Mouse (Mus musculus) spleen, embryonic (tissue): ENCODE results near the gene Them7.

Experiments used
- CTCF ChIA-PET: fragments of 350-600 bp; sonication (Branson Sonifier 250); formaldehyde crosslinking; loops from one replicate; lab custom pipeline; 2022; lab: Charles Lee

The Them7 gene

DNA sequence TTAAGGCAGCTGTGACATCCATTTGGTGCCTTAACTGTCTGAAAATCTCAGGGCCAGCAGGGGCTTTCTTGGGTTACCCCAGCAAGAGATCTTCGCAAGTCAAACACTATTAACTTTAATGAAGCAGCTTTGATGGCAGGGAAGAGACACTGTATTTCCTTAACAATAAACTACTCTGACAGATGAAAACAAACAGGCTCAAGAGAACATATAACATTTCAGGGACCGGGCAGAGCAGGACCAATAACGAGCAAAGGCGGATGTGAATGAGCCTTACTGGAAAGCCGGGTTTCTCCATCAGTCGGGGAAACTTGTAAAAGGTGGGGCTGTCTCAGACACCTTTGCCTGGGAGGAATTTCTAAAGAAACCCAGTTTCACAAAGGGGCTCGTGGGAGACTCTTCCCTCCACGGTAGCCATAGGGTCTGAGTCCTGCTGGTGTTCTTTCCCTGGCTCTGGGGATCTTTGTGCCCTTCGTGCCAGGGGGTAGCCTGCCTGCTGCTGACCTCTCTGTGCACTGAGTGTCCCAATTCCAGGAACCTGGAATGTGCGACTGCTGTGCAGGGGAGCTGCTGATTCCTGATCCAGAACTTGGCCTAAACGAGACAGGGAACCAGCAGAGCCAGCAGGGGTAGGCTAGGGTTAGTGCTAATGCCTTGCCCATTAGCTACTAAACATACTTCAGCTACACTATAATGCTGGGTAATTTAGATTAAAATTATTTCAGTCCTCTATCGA, 11.4 kb downstream of the Them7 start:
- CTCF ChIA-PET = no interaction called here

DNA sequence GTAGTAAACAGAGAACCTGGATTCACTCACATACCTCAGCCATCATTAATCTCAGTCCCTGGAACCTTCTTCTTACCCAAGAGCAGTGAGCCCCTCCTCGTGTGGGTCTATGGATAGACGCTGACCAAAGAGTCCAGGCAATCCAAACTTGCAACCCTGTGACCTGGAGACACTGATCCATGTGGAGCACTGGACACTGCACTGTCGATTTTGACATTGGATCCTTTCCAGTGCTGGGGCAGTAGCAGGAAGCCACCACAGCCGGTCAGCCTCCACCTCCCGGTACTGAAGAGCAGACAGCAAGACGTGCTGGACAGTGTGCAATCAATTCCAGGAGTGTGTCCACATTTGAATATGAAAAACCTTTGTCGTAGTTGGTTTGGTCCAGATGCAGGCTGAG, 13.3 kb downstream of the Them7 start:
- CTCF ChIA-PET = no interaction called here

DNA sequence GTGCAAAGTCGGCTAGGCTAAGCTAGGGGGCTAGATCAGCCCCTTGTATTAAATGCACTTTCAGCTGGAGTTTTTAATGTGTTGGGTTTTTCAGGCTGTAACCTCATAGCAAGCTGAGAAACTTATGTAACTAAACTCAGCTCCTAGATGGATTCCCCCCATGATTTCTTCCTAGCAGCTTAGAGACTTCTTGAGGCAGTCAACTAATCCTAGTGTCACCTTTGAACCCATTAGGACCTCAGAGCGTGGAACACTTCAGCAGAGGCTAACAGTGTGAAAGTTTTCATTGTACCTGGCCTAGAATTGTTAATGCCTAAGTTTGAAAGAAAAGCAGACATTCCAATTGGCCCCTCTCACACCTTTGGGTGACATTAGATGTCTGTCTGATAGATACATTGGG, 13.7 kb downstream of the Them7 start:
- CTCF ChIA-PET = no interaction called here

DNA sequence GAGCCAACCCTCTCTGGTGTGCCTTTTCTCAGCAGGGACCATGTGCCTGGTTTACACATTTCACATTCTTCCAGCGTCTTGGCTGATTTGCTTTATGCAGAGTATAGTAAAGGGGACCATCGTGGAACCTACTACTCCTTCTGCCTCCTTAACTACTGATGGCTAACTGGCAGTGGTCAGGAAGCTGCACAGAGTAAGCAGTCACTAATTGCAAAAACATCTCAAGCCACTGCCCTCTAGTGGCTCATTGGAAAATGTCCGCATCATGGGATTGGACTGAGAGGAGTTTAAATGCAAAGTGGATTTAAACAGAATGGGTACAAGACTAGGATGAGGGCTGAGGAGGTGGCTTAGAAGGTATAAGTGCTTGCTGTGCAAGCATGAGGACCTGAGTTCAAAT, 14.7 kb downstream of the Them7 start:
- CTCF ChIA-PET = no interaction called here

DNA sequence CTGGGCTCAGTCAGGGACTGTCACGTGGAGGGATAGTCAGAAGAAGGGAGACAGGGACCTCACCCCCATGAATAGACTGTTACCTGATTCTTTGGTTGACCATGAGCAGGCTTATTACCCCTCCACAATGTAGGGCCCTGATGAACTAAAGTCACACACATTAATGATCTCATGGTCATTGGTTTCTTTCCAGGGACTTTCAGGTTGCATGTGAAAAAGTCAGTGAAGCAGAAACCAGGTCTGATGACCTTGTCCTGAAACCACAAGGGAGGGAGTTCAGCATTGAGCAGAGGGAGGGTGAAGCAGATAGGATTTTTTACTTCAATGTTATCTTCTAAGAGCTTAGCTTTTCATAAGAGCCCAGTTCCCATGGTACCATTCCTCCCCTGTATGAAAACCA, 16.5 kb downstream of the Them7 start:
- CTCF ChIA-PET = no interaction called here

DNA sequence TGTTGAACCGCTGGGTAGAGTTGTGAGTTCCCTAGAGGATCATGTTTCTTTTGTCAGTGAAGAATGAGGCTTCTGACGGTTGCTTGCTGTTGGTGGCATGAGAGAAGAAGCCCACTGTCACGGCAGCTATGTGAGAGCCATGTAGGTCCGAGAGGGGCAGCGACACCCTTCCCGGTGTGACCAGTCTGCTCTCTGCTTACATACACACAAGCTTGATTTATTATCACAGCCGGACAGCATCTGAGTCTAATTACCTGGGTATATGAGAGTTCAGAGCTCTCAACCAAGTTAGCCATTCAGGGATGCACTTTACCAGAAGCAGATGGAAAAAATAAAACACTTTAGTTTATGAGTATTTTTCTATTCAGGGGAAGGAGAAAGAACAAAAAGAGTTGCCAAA, 18.8 kb downstream of the Them7 start:
- CTCF ChIA-PET = no interaction called here

DNA sequence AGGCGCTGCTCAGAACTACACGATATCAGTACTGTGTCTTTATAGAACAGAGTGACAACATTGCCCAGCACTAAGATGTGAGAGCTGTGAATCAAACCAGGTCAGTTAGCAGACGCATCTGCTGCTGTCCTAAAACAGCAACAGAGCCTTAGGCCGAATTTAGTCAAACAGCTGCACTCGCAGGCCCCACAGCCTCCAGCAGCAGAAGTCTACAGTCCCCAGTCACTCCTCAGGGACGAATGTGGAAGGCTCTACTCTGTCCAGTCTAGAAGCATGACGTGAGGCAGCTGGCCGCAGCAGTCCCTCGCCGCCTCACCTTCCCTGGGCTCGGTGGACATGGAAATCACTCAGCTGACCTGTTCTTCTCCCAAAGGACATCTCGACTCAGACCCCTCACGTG, 20.6 kb downstream of the Them7 start:
- CTCF ChIA-PET = no interaction called here

DNA sequence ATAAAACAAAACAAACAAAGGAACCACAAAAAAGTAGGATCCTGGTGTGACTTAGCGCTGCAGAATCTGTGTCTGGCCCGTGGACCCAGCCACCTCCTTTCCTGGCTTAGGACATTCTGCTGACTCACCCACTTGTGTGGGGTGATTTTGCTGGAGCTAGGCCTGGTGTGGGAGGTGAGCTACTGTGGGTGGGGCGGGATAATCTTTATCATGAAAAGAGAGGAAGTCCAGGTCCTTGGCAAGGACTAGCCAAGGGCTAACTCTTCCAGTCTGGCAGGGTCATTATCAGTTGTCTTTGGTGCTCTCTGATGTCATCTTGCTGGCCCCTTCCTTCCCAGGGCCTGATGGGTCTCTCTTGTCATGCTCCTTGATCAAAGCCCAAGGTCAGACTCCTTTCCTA, 27.9 kb downstream of the Them7 start:
- CTCF ChIA-PET = no interaction called here

DNA sequence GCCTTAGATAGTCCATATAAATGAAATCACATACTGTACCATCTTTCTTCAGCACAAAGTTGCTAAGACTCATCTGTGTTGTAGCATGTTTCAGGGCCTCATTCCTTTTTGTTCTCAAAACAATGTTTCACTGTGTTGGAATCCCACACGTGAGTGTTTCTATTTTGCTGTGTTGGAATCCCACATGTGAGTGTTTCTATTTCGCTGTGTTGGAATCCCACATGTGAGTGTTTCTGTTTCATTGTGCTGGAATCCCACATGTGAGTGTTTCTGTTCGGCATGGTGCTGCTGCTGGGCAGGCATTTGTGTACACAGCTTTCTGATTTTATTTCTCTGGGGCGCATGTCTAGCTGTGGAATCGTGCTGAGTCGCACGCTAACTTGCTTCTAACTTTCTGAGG, 28.7 kb downstream of the Them7 start:
- CTCF ChIA-PET = no interaction called here

DNA sequence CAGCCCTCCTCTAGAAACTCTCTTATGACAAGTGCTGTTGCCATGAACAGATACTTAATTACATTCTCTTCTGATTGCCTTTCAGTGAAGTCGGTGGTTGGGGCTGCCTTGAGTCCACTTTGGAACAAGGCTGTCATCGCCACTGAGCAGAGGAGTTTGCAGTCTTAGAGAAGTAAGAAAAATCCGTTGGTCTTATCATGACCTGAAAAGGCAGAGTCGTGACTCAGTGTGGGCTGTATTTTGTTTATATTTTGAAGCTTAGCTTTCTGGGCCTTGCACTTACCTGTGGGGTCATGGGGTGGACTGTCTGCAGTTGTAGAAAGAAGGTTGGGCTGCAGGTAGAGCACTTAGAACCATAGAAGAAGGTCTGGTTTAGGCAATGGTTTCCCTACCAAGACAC, 31.3 kb downstream of the Them7 start:
- CTCF ChIA-PET = no interaction called here

DNA sequence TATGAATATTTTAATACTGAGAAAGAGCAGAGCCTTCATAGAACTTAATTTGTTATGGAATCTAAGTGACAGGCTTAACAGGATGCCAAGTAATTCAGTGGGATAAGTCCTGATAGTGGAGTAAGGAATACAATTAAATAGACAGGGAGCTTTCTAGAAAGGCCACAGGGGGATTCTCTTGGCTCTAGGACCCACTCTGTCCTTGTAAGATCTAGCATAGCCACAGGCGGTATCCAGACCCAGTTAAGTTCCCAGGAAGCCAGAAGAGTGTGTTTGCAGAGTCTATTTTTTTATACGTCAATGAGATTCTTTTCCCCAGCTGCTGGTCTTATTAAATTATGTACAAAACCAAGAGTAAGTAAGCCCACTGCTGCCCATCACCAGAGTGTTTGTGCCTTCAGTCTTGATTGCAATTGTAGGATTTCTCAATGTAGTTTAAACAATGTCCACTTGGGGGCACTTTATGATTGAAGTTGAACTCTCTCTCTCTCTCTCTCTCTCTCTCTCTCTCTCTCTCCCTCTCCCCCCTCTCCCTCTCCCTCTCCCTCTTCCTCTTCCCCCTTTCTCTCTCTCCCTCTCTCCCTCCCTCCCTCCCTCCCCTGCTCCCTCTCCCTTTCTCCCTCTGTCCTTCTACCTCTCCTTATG, 32.4 kb downstream of the Them7 start:
- CTCF ChIA-PET = no interaction called here

DNA sequence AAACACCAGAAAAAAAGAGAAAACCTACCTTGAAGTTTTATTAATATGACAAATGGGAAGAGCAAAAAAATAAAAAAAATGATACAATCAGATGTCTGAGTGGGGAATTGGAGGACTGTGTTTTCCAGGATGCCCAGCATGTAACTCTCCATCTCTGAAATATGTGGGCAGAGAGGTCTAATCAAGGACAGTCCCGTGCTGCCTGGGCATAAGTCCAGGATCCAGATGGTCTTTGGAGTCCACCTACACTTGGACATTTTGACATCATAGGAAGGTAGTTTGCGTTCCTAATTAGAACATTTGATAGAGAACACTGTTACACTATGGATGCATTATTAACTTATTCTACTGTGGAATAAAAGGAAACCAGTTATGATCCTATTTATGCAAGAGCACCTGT, 33.3 kb downstream of the Them7 start:
- CTCF ChIA-PET = no interaction called here

DNA sequence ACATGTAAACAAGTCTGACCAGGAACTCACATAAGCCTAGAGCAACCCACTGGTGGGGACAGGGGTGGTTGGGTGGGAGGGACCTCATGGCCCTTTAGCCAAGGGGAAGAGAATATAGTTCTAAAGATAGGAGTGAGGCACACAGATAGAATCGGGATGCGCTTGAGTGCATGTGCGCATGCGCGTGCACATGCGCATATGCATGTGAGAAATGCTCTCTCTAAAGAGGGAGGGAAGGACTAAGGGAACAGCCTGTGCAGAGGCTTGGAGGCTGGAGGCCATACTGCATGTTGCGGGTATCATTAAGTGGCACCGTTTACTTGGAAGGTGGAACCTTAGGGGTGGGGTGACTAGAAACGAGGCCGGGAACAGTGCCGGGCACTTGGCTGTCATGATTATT, 37.2 kb downstream of the Them7 start:
- CTCF ChIA-PET = no interaction called here

DNA sequence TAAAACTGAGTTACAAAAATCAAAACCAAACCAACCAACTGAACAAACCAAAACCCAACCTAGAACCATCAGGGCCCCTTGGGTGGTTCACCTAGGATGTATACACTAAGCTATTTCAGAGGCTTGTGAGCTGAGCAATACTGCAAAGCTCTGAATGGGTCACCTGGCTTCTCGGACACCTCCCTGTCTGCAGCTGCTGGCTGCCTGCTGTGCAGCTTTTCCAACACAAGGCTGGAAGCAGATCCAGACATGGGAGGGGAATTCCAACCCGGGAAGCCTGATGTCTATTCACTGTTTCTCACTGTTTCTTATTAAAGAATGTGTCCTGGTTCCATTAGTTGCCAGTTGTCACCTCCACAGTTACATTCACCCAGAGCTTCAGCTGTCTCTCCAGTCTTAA, 39.1 kb downstream of the Them7 start:
- CTCF ChIA-PET = no interaction called here

DNA sequence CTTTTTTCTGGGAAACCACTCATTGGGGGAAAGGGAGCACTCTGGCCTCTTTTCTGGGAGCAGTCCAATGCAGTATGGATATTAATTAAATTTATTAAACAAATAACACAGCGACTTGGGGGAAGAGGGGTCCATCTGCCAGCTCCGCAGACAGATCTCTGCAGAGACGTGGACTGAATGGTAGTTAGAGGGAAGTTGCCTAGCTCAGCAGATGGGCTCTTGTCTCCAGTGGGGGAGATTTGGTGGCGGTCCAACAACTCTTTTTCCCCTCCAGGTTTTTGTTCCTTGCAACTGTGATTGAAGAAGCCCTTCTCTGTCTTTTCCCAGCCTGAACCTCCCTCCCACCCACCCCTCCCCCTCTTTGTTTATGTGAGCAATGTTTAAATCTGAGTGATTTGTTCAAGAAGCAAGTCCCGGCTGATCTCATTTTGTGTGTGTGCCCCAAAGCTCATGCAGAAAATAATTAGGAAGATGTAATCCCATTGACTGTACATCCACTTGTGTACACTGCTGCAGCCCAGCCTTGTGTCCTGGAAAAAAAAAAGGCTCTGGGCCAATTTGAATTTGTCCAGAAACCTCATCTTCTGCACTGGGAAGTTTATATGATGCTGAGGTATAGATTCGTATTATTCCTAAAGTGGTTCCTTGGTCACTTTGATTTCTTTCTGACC, 58.4 kb downstream of the Them7 start:
- CTCF ChIA-PET = no interaction called here

DNA sequence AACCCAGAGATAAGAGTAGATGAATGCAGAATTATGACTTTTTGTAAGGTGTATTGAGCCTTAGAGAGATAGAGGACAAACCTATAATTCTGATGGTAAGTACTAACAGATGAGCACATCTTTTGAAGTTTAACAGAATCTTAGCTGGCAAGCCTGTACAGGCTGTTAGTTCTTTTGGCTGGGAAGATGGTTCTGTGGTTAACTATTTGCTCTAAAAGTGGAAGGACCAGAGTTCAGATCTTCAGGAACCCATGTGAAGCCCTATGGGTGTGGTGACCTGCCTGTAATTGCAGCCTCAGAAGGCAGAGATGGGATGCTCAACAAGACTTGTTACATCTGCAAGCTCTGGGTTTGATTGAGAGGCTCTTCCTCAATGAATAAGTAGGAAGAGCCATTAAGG, 59.7 kb downstream of the Them7 start:
- CTCF ChIA-PET = no interaction called here

DNA sequence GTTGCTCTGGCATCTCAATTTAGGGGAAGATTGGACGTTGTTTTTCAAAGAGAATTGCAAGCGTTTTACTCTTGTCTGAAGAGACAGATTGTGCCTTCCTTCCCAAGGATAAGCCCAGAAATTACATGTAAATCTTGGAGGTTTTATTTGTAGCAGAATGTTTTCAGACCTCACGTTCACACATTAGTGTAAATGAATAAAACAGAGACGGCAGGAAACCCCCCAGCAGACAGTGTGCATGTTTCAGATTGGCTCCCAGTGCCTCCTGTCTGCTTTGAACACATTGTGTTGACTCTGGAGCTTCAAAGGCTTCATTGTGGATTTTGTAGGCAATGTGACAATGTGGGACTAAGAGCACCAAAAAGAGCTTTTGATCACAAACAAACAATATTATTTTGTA, 60.7 kb downstream of the Them7 start:
- CTCF ChIA-PET = no interaction called here

DNA sequence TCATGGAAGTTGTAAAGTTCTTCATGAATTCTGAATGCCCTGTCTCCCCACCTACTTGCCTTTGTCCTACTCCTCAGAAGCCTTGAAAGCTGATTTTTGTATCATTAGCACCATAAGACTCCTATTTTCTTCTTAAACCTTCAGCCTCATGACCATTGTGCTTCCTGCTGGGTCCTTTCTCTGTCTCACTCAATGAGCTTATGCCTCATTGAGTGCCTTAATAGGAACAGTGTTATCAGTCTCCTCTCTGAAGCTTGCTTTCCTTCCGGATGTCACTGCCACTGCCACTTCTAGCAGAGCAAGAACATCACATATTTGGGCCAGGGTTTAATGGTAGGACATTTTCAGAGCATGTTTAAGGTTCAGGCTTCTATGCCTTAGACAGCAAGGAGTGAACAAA, 71.7 kb downstream of the Them7 start:
- CTCF ChIA-PET = no interaction called here

DNA sequence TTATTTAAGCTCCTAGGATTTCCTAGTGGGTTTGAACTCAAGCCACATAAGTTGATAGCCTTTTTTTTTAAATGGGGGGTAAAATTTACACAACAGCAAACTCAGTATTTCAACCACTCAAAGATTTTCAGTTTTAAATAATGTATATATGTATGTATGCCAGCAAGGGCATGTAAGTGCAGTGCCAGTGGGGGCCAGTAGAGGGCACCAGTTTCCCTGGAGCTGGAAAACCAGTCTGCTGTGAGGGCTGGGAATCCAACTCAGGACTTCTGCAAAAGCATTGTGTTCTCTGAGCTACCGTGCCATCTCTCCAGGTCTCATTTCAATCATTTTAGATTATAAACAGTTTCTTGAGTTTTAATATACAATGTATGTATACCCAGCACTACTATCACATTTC, 74.8 kb downstream of the Them7 start:
- CTCF ChIA-PET = interaction anchor here (0.5 kb wide), 1 partner anchor 28 kb away, joined by 4 read pairs; no protein-coding TSS in a partner anchor

DNA sequence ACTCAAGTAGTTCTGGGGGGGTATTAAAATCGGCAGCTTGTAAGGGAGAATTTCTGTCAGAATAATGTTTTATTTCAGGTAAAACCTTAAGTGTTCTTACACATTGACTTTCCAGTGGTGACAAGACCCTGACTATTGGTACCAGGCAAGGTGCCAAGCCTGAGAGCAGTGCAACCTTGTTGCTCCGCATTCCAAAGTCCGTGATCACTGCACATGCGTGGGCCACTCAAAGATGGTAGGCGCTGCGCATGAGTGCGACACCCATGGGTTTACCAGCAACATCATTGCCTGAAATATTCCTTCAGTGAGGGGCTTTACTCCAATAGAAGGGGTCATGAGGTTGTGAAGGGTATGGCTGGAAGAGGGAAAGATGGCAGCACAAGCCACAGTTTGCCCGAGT, 77.0 kb downstream of the Them7 start:
- CTCF ChIA-PET = no interaction called here

DNA sequence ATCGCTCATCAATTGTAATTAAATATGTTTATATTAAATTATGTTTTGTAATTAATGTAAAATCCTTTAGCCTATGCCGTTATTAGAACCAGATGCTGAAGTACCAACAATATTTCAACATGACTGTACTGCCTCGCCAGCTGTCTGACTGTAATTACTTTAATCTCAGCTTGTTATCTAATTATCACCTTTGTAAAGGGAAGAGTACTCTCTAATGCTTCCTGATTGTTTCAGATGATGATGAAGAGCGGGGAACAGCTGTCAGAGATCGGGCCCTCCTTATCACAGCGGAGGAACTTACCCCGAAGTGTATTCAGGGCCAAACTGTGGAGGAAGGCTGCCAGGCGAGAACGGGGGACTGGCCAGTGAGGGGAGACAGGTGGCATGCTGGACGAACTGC, 77.4 kb downstream of the Them7 start:
- CTCF ChIA-PET = no interaction called here

DNA sequence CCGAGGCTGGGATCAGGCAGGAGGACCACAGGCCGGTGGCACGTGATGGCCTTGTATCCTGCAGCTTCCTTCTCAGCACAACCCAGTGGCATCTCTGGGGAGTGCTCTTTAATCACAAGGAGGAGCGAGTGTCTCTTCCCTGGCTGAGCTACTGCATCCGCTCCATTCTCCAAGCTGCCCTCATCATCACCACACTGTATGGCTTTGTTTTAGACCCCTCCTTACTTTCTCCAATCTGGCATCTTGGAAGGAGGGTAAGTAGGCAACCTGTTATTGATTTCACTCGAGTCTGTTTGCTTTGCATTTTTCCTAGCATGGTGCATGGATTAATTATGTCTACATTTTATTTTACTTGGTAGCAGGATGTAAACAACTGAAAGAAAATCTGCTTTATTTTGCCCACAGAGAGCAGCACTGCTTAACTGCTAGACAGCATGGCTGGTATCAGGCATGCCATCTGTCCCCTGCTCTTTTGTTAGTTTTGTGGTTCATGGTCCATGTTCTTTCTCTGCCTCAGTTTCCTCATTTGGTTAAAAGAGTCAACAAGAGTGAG, 79.9 kb downstream of the Them7 start:
- CTCF ChIA-PET = interaction anchor here (0.7 kb wide), 1 partner anchor 16 kb away, joined by 3 read pairs; no protein-coding TSS in a partner anchor

DNA sequence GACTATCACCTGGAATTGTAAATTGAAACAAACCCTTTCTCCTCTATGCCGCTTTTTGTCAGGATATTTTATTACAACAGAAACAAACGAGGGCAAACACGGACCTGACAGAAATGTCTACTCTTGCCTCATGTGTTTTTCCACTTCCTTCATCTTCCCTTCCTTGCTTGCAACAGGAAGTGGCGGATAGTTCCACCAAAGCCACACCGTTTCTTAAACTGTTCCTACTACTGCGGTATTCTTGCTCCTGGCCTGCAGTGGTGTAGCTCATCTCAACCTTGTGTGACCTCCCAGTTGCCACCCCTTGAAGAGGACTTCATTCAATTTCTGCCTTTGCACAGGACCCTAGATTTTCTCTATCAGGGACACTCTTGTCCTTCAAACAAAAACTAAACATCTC, 81.8 kb downstream of the Them7 start:
- CTCF ChIA-PET = no interaction called here
